Mouse (Mus musculus) layer of hippocampus, adult 2 months (tissue): ENCODE data around the gene Tbc1d2b. TPM values are rescaled to one million over a fixed set of nuclear protein-coding genes. Genes with fewer than 3 reads are reported as not detected.

Source experiments
- DNase-seq, 2 experiments: peaks; one replicate each; pipeline ENCODE4 v3.0.0; 2022; ENCODE audit warnings: low spot score in 2 of 2
- H3K27ac ChIP-seq: fragments of 200-600 bp; 2 replicates; pipeline ENCODE4 v1.8.1; 2022
- H3K4me3 ChIP-seq: fragments of 200-600 bp; 2 replicates; pipeline ENCODE4 v1.8.1; 2022; ENCODE audit warnings: mild to moderate bottlenecking
- CTCF ChIP-seq: fragments of 200-600 bp; conservative IDR thresholded peaks from 2 replicates; pipeline ENCODE4 v1.8.1; 2022; ENCODE audit warnings: antibody characterized with exemption, mild to moderate bottlenecking, moderate library complexity
- total RNA-seq, 2 experiments: library from RNA; stranded (reverse); gene quantifications; 2 replicates each; pipeline ENCODE4 v1.2.3; 2021

The Tbc1d2b gene
- total RNA-seq, 2 experiments from 2014 or later, result 9.5 to 9.7 TPM

DNA sequence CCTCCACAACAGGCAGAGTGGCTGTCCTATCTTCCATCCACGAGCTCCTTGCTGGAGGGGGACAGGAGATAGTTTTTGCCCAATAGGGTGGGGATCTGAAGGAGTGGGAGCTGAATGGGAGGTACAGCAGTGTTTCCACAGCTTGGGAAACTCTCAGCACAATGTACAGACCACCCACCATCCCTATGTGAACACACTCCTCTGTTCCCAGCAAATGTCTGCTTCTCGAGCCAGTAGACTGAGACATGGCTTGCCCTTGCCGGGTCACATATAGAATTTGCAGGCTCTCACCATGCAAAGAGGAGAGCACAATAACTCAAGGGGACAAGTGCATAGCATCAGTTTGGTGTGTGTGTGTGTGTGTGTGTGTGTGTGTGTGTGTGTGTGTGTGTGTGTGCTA is 87.1 kb downstream of the Tbc1d2b start:
- TF ChIP-seq CTCF, result no peak
- Histone ChIP-seq H3K27ac (no peak overlapping the region), H3K4me3 (no peak overlapping the region)
- DNase-seq, result no peak

DNA sequence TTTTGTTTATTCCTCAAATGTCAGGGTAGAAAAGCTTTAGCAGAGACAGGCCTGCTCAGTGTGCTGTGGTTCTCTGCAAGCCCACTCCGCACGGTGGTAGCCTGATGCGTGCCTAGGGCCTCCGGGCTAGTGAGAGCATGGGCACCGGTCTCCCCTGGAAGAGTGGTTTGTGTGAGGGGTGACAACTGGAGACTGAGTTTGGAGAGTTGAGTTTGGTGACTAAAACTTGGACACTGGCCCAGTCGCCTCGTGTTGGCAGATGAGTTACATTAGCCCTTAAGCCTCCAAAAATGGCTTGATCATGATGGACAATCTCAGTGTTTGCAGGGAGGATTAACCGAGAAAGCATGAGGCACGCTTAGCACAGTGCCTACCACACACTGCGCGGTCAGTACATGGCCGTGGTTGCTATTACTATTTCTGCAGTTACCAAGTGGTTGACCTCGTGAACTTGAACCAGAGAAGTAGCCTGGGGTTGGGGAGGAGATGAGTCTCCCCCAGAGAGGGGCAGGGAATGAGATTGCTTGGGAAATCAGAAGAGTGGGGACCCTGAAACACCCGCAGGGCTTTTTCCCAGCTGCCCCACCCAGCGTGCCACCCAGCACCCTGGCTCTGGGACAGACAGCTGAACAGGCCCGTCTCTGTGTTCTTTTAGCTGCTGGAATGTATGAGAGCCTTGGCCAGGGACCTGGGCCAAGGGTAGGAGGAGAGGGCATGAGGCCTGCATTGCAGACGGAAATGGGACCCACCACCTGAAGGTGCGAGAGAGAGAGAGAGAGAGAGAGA is 87.8 kb downstream of the Tbc1d2b start:
- TF ChIP-seq CTCF, result no peak
- no peak overlapping the region; the same call in 1 of the 2 replicates for H3K27ac ChIP-seq
- no peak for DNase-seq
- no peak overlapping the region for H3K4me3 ChIP-seq

DNA sequence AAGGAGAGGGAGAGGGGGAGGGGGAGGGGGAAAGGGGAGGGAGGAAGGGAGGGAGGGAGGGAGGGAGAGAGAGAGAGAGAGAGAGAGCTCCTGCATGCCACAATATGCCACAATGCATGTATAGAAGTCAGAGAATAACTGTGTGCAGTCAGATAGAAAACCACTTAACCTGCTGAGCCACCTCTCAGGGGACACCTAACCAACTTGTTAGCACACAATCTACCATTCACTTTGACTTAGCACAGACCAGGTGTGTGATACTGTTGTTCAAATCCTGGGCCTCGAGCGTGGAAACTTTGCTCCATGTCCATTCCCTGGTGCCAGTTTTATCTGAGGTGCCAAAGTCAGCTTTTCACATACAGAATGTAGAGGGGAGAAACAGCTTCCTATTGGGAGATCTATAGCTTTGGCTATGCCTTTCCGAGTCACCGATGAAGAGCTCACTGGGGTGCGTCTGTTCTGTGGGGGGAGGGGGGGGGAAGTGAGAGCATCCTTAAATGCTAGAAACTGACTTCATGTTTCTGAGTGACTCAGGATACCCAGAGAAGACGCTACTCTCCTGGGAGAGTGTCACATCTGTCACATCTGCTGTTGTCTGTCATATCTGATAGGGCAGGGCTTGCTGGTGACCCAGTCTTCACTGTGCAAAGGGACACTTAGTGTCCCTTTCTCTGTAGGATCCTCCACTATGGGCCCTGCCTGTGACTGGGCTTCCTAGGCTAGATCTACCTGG is 88.8 kb downstream of the Tbc1d2b start:
- H3K27ac ChIP-seq, result no peak overlapping the region
- DNase-seq, result no peak
- TF ChIP-seq CTCF, result no peak
- H3K4me3 ChIP-seq, result no peak overlapping the region

DNA sequence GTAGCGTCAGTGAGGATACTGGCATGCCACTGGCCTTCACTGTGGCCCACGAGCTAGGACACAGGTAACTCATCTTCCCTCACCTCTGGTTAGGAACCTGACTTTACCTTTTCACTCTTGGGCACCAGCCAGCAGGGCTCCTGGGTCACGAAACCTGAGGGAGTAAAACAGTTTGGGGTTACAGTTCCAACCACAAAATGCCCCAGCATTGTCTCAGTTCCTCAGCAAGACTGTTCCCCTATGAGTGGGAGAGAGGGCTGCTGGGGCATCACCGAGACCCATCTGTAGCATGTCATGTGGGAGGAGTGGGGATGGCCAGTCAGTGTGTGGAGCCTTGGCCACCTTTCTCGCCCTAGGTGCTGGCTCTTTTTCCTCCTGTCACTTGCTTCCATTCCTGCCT is 91.2 kb downstream of the Tbc1d2b start:
- Histone ChIP-seq H3K27ac (no peak overlapping the region), H3K4me3 (no peak overlapping the region)
- no peak for DNase-seq
- TF ChIP-seq CTCF, result no peak

DNA sequence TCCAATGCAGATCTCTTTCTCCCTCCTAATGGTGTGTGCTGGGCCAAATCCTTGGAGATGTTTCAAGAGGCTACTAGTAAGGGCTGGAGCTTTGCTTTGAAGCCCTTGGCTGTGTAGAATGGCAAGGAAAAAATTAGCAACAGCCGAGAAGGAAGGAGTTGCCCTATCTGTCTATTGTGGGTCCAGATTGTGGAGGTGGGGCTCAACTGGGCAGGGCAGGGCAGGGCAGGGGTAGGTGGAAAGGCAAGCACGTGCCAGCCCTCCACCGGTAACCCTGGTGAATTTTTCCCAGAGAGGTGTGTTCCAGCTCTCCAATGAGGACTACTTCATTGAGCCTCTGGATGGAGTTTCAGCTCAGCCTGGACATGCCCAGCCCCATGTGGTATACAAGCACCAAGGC is 97.3 kb downstream of the Tbc1d2b start:
- Histone ChIP-seq H3K4me3 (no peak overlapping the region), H3K27ac (no peak overlapping the region)
- TF ChIP-seq CTCF, result no peak
- no peak for DNase-seq

DNA sequence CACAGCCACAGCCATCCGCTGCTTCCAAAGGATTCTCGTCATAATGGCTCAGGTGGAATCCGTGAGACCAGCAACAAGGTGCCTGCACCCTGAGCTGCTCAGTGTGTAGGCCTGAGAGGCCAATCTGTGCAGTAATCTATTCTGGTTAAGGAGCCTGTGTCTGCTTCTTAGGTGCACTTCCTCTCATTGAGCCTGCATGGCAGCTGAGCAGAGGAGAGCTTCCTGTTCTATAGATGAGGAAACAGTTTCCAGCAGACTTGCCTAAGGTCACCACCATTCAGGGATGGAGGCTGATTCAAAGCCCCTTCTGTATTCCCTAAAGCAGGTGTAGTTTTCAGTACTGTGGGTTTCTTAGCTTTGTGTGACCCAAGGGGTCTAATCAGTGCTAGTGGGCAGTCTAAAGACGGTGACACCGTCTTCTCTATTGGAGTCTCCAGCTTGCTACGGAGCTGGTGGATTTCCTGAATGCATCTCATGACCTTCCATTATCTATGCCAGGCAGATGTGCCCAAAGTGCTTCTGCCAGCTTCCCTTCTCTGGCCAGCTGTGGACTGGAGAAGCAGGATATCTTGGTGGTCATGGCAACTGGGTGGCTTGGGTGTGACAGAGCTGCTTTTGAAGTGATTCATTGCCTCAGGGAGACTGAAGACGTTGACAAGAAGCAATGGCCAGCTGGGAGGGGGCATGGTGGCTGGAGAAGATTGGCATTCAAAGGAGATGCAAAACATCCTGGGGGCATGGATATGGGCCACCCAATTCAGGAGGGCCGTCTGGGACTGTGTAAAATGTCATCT is 97.9 kb downstream of the Tbc1d2b start:
- H3K4me3 ChIP-seq, result no peak overlapping the region
- no peak for TF ChIP-seq CTCF
- DNase-seq, result no peak
- no peak overlapping the region for H3K27ac ChIP-seq

DNA sequence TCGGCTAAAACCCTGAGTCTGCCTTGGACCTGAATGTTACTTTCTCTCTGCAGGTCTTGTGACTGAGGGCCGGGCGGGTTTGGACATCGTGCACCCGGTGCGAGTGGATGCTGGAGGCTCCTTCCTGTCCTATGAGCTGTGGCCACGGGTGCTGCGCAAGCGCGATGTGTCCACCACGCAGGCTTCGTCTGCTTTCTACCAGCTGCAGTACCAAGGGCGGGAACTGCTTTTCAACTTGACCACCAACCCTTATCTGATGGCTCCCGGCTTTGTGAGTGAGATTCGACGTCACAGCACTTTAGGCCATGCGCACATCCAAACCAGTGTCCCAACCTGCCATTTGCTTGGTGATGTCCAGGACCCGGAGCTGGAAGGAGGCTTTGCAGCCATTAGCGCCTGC is 99.2 kb downstream of the Tbc1d2b start:
- DNase-seq, result no peak
- Histone ChIP-seq H3K27ac (no peak overlapping the region), H3K4me3 (no peak overlapping the region)
- no peak for TF ChIP-seq CTCF

DNA sequence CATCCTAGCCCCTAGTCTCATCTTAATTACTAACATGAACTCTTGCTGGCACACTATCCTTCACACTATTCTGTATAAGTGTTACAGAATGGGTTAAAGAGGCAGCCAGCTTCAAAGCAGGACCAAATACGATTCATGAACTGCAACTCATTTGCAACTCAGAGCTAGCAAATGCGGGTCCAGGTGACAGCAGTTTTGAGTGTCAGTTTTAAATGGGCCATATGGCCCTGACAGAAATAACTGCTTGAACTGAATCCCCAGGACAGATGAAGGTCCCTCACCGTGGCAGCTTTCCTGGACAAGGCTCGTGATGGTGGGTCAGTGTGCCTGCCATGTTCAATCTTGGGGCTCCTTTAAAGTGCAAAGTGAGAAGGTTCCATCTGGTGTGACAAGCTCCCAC is 100.6 kb downstream of the Tbc1d2b start:
- H3K27ac ChIP-seq, result no peak overlapping the region
- H3K4me3 ChIP-seq, result no peak overlapping the region
- TF ChIP-seq CTCF, result no peak
- no peak for DNase-seq

DNA sequence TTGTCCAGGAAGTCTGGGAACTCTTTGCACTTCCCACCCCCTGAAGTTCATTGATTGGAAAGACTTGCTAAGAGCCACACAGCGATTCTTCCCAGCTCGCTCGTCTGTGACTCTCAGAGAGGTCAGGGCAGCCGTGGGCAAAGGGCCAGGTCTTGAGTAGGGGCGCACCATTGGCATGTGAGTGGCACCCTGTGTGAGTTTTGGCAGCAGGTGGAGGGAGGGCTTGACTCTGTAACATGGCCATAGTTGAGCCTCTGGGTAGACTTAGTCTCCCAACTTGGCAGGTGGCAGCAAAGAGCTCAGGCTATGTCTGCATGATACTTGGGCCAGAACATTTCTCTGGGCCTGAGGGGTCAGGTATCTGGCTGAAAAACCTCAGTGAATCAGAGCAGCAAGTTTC is 104.0 kb downstream of the Tbc1d2b start:
- DNase-seq, result no peak
- Histone ChIP-seq H3K27ac (no peak overlapping the region), H3K4me3 (no peak overlapping the region)
- TF ChIP-seq CTCF, result peak; percentile 13; the same call in 1 of the 2 replicates

DNA sequence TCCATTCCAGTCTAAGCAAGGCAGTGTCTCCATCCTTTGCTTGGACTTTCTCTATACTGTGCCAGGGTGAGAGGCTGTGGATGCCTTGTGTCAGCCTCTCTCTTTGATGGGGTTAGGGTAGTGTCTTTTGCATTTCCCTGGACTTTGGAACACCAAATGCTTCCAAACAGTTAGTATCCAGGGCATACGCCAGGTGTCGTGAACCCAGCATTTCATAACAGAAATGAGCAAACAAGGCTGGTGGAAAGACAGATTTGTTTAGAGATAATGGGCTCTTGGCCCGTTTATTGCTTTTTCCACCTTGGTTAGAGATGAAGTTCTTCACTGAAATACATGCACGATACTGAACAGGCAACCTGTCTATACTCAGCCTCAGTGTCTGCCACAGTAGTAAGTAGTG is 105.0 kb downstream of the Tbc1d2b start:
- Histone ChIP-seq H3K27ac (no peak overlapping the region), H3K4me3 (no peak overlapping the region)
- no peak for TF ChIP-seq CTCF
- DNase-seq, result no peak

DNA sequence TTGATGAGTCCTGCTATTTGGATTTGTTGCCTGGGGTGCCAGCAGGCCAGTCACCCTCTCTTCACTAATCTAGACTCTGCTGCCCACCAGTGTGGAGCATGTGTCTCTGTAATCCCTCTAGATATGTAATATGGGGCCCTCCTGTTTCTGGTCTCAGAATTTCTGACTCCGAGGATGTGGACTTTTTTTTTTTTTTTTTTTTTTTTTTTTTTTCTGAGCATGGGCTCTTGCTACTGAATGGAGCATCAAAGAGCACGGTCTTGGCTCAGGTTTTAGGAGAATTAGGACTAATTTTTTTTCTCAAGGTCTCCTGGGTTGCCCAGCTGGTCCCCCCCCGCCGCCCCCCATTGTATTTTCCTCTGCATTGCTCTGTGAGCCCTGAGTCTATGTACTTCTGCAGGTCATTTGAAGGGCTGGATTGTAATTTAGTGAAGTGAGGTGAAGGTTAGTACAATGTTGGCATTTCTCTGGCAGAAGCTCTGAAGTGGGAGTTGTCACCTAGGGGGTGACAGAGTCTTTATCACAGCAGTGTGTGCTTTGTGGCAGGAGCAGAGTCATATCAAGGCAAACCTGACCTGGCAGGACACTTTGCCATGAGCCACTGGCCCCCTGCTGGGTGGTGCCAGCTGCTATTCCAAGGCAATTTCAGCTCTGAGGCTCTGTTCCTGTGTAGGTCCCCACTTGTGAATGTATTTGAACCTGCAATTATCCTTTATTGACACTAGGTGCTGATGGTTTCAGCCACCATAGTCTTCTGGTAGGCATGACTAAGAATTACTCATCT is 105.7 kb downstream of the Tbc1d2b start:
- Histone ChIP-seq H3K27ac (no peak overlapping the region), H3K4me3 (no peak overlapping the region)
- no peak for DNase-seq
- peak; percentile 49 for TF ChIP-seq CTCF

DNA sequence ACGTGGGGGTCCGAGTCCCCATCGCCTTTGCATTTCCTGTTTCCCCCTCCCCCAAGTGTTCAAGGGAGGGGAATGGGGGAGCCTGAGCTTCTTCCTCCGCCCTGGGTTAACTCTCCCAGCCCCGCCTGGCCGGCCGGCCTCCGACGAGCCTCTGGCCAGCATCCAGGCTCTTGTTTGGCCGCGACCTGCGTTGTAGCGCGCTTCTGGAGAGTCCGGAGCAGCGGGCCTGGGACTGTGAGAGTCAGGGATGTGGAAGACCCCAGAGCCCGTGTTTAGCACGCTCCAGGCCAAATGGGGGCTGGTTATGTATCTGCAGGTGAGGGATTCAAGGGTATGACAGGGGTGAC is 106.9 kb downstream of the Tbc1d2b start:
- TF ChIP-seq CTCF, result no peak
- no peak for DNase-seq
- Histone ChIP-seq H3K4me3 (peak overlapping the region; percentile 70), H3K27ac (no peak overlapping the region)
